Mouse (Mus musculus) monocyte, adult 2 months (primary cell): ENCODE results near the gene Arhgap23.

ENCODE experiments used
- DNase-seq, 2 experiments: peaks; one replicate each; pipeline ENCODE4 v3.0.0; 2022; ENCODE audit warnings: low spot score in 2 of 2, low read depth in 1 of 2

Arhgap23 gene

GRCm38 (mm10) chr11:97547957-97548706, 132.8 kb downstream of the Arhgap23 start:
- DNase-seq, result no peak

GRCm38 (mm10) chr11:97548757-97549156, 133.4 kb downstream of the Arhgap23 start:
- no peak for DNase-seq
